Mouse (Mus musculus) testis, adult 2 months (tissue): ENCODE measurements around the gene Parp2.

ENCODE experiments used
- CTCF ChIP-seq: fragments of 200-500 bp; IDR thresholded peaks from 2 replicates; pipeline ENCODE4 v1.5.1; 2012; ENCODE audit warnings: low read depth, mild to moderate bottlenecking, inconsistent platforms, low read length, moderate library complexity; ENCODE audit not compliant: control insufficient read depth, insufficient read depth, insufficient replicate concordance
- POLR2A ChIP-seq: fragments of 200-500 bp; IDR thresholded peaks from 2 replicates; pipeline ENCODE4 v1.6.1; 2012; ENCODE audit warnings: low read depth, mild to moderate bottlenecking, inconsistent platforms, low read length, moderate library complexity; ENCODE audit not compliant: control insufficient read depth

- TF ChIP-seq CTCF: peak; percentile 15; the same call in 1 of the 2 replicates
- TF ChIP-seq POLR2A: no peak
Measured at GRCm38 (mm10) chr14:50837236-50837635, 29.6 kb downstream of the Parp2 start.
